In genomic region chr1:165655022-165655421, GRCm38 (mm10) we compare ENCODE assay signal across 8 mouse cellular contexts. TPM values are rescaled to one million over a fixed set of nuclear protein-coding genes. Genes with fewer than 3 reads are reported as not detected.
DNase-seq lines count a peak whose midpoint lies in the region; ATAC-seq lines count a peak whose summit lies in the region.

No protein-coding gene starts in this region.

- H3K4me2 ChIP-seq in kidney, embryonic 16.5 days (replicated peaks; ENCODE audit: low read depth, low read length), result no peak overlapping the region
- H3K4me2 ChIP-seq in liver, embryonic 11.5 days, result no peak overlapping the region
- H3K4me2 ChIP-seq in forebrain, embryonic 15.5 days (replicated peaks), result no peak overlapping the region

- no peaks in the 10 kb centered on the region for H3K9me3 ChIP-seq in kidney, embryonic 16.5 days (ENCODE audit: low read length)
- no peaks in the 10 kb centered on the region for H3K9me3 ChIP-seq in liver, embryonic 11.5 days (ENCODE audit: control insufficient read depth, low read length)
- no peaks in the 10 kb centered on the region for H3K9me3 ChIP-seq in forebrain, embryonic 15.5 days

- H3K36me3 ChIP-seq in kidney, embryonic 16.5 days (ENCODE audit: insufficient read depth, low read length), result peaks cover 39% of the 10 kb centered on the region
- peaks cover 2% of the 10 kb centered on the region for H3K36me3 ChIP-seq in liver, embryonic 11.5 days (ENCODE audit: control insufficient read depth, insufficient read depth, low read length)
- no peaks in the 10 kb centered on the region for H3K36me3 ChIP-seq in forebrain, embryonic 15.5 days

- ATAC-seq in kidney, embryonic 16.5 days (ENCODE audit: low FRiP score, low TSS enrichment), result no peak
- peak; percentile 66 for ATAC-seq in liver, embryonic 11.5 days (replicated peaks; ENCODE audit: low FRiP score)
- no peak for ATAC-seq in forebrain, embryonic 15.5 days (replicated peaks)

- 0 out of 2 replicates have a peak, but pooled peaks cover 11% of the 10 kb centered on the region for H3K4me1 ChIP-seq in kidney, embryonic 16.5 days (ENCODE audit: insufficient read depth, low read length)
- H3K4me1 ChIP-seq in liver, embryonic 11.5 days (replicated peaks; ENCODE audit: control insufficient read depth, insufficient read depth, low read length), result peaks cover 12% of the 10 kb centered on the region; the same call in 1 of the 2 replicates
- no peaks in the 10 kb centered on the region for H3K4me1 ChIP-seq in forebrain, embryonic 15.5 days

- H3K27me3 ChIP-seq in kidney, embryonic 16.5 days (ENCODE audit: insufficient read depth, low read length), result no peaks in the 10 kb centered on the region
- H3K27me3 ChIP-seq in liver, embryonic 11.5 days (replicated peaks; ENCODE audit: control insufficient read depth, insufficient read depth, low read length), result no peaks in the 10 kb centered on the region
- H3K27me3 ChIP-seq in forebrain, embryonic 15.5 days, result no peaks in the 10 kb centered on the region

- H3K9ac ChIP-seq in kidney, embryonic 16.5 days (replicated peaks; ENCODE audit: low read length), result no peak overlapping the region
- H3K9ac ChIP-seq in liver, embryonic 11.5 days (ENCODE audit: low read depth, low read length), result no peak overlapping the region
- H3K9ac ChIP-seq in forebrain, embryonic 15.5 days (replicated peaks), result no peak overlapping the region

- WGBS in kidney, embryonic 16.5 days, result 77% methylated on average over 6 of the region's 6 CpGs
- WGBS in liver, embryonic 11.5 days, result 67% methylated on average over 6 of the region's 6 CpGs
- WGBS in forebrain, embryonic 15.5 days, result 73% methylated on average over 6 of the region's 6 CpGs

- peak overlapping the region; percentile 27; the same call in 1 of the 2 replicates for H3K27ac ChIP-seq in kidney, embryonic 16.5 days (ENCODE audit: low read length)
- H3K27ac ChIP-seq in liver, embryonic 11.5 days (ENCODE audit: low read depth, low read length), result no peak overlapping the region
- H3K27ac ChIP-seq in forebrain, embryonic 15.5 days (replicated peaks), result no peak overlapping the region

- no peak for DNase-seq in kidney, adult 9 months
- peak; percentile 50 for DNase-seq in adrenal gland, postnatal 14 days
- no peak for DNase-seq in liver, embryonic 11.5 days (ENCODE audit: low spot score)
- peak; percentile 27 to 34 for DNase-seq in thymus, adult 18-20 months
- no peak for DNase-seq in retina, postnatal 1 day
- DNase-seq in ovary, adult 18-20 months (ENCODE audit: low spot score), result no peak

- no peak overlapping the region for H3K4me3 ChIP-seq in kidney, embryonic 16.5 days (ENCODE audit: low read length)
- no peak overlapping the region for H3K4me3 ChIP-seq in liver, embryonic 11.5 days (ENCODE audit: low read depth, low read length)
- H3K4me3 ChIP-seq in forebrain, embryonic 15.5 days, result no peak overlapping the region

RNA-seq across cellular contexts. Expression of gene Mpzl1, which starts 20.7 kb away (rescaled TPM):
- polyA plus RNA-seq in kidney, embryonic 16.5 days (2015; fragmentation: Nextera tagmentation; extraction: Ambion mirVana), result 221 and 236 TPM in 2 replicates
- 39.1 and 40.4 TPM in 2 replicates for total RNA-seq in adrenal gland, postnatal 14 days (2021)
- polyA plus RNA-seq in liver, embryonic 11.5 days (2014; fragmentation: Nextera tagmentation; extraction: Ambion mirVana), result 85.7 and 89.5 TPM in 2 replicates
- 144 and 146 TPM in 2 replicates for polyA plus RNA-seq in forebrain, embryonic 15.5 days (2015; fragmentation: Nextera tagmentation; extraction: Ambion mirVana)

RNA-seq across cellular contexts. Expression of gene Rcsd1, which starts 54.5 kb away (rescaled TPM):
- 54.9 and 61.4 TPM in 2 replicates for polyA plus RNA-seq in kidney, embryonic 16.5 days (2015; fragmentation: Nextera tagmentation; extraction: Ambion mirVana)
- total RNA-seq in adrenal gland, postnatal 14 days (2021), result 22.1 and 35.0 TPM in 2 replicates
- polyA plus RNA-seq in liver, embryonic 11.5 days (2014; fragmentation: Nextera tagmentation; extraction: Ambion mirVana), result 13.3 and 17.8 TPM in 2 replicates
- 7.0 and 8.0 TPM in 2 replicates for polyA plus RNA-seq in forebrain, embryonic 15.5 days (2015; fragmentation: Nextera tagmentation; extraction: Ambion mirVana)

Comparison
In these comparisons a context has a peak if more than half of its experiments do, and no peak if none do; other contexts are left out.
1. DNase-seq: peak in adrenal gland, postnatal 14 days (single experiment) and thymus, adult 18-20 months (2 of 2); none in kidney, adult 9 months (single experiment), liver, embryonic 11.5 days (single experiment), retina, postnatal 1 day (single experiment) and ovary, adult 18-20 months (single experiment).